Mouse (Mus musculus) embryo, embryonic 11 days (tissue): ENCODE measurements around the gene Upk3a.
A peak's percentile ranks its signal among the peaks of the same experiment; 100 is the strongest.
"Not testable (repeated sequence)": the region's sequence is repeated elsewhere in the genome, so short reads cannot be mapped to it uniquely, and the experiment has no call there.

ENCODE experiments used
- DNase-seq: peaks from one replicate; pipeline ENCODE4 v3.0.0-alpha.2; 2015

Upk3a gene

DNA sequence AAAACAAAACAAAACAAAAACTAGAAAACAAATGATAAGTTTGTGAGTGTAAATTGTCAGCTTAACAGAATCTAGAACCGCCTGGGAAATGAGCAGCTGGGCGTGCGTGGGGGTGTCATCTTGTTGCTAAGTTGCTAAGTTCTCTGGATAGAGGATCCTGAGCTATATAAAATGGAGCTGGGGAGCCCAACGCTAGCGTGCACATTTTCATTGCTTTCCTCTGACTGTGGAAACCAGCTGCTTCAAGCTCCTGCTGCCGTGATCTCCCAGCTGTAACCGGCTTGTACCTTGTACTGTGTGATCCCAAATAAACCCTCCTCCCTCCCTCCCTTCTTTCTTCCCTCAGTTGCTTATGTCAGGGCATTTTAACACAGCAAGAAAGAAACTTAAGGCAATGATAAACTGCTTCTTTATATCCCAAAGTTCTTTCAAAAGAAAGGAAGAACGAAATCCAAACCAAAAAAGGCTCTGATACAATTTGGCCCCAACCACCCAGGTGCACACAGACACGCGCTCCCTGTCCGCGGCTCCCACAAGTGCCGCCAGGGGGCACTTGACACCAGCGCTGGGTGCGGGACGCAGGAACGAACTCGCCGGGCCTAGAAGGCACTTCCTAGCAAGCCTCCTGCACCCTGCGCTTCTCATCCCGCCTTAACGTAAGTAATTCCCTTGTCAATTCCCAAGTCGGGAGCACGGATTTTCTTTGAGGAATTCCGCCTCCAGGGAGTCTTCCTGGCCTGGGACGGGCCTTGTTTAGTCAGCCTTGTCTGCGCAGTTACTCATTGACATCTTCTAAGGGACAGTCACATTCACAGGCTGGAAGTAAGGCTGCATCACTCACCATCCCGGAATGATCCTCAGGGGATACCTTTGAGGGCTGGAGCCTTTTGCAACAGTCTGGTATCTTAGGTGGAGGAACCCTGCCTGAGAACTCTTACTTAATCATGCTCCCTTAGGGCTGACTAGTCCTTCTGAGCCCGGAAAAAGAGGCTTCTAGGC is 15.7 kb upstream of the Upk3a start:
- peak; percentile 90 for DNase-seq

DNA sequence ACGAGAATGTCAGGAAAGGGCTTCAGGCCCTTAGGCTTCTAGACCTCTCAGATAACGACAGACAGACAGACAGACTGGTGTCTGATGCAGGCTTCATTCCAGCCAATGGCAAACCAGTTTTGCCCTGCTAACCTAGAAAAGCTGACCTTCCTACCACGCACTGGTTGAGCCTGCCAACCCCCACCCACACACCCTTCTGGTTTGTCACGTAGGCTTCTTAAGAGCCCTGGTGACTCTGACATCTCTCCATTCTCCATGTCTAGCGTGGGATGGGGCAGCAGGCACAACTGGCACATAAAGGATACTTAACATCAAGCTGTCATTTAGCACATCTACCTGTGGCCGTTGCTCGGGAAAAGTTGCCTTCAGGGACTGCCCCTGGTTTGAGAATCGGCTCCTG is 7.3 kb upstream of the Upk3a start:
- no peak for DNase-seq

GRCm38 (mm10) chr15:85011895-85012661 is 4.9 kb upstream of the Upk3a start:
- peak; percentile 39 for DNase-seq

GRCm38 (mm10) chr15:85012662-85013054 is 4.3 kb upstream of the Upk3a start:
- DNase-seq: no peak

GRCm38 (mm10) chr15:85015771-85016170 is 1.2 kb upstream of the Upk3a start:
- no peak for DNase-seq

DNA sequence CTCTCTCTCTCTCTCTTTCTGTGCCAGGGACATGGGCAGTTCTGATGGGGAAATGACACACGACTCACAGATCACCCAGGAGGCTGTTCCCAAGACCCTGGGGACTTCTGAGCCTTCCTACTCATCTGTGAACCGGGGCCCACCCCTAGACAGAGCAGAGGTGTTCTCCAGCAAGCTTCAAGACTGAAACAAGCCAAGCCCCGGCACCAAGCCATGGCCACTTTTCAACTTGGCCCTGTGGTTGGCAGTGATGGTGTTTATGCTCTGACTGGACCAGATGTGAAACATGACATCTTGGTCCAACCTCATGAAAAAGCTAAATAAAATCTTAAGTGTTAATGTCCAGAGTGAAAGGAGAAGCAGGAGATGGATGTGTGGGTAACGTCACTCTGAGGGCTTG is 5.3 kb downstream of the Upk3a start:
- no peak for DNase-seq

DNA sequence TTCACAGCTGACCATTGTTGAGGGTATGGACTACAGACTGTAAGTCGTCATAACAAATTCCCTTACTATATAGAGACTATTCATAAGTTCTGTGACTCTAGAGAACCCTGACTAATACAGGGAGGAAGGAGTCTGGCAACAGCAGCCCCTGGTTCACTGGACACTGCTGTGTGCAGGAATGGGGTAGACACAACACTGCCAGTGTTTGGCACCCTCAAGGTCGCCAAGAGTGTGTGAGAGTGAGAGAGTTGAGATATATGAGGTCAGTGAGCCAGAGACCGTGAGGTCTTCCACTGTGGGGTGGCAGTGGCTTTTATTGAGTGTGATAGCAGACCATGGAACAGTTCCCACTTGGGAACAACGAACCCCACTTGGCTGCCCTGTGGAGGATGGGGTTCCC is 9.3 kb downstream of the Upk3a start:
- no peak for DNase-seq

- no peak for DNase-seq
Measured at GRCm38 (mm10) chr15:85027740-85028139, 10.8 kb downstream of the Upk3a start.

DNA sequence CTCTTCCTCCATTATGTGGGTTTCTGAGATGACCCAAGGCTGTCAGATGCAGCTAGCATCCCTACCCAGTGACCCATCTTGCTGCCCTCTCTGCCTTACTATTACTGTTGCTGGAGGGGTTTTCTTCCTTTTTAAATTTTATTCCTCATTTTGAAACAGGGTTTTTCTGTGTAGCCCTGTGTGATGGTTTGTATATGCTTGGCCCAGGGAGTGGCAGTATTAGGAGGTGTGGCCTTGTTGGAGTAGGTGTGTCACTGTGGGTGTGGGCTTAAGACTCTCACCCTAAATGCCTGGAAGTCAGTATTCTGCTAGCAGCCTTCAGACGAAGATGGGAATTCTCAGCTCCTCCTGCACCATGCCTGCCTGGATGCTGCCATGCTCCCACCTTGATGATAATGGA is 11.7 kb downstream of the Upk3a start, which contains the start of gene Fam118a:
Fam118a (plus strand) TSS at position 301 of the 400 bp plus-strand sequence.
- DNase-seq: not testable (repeated sequence)

DNA sequence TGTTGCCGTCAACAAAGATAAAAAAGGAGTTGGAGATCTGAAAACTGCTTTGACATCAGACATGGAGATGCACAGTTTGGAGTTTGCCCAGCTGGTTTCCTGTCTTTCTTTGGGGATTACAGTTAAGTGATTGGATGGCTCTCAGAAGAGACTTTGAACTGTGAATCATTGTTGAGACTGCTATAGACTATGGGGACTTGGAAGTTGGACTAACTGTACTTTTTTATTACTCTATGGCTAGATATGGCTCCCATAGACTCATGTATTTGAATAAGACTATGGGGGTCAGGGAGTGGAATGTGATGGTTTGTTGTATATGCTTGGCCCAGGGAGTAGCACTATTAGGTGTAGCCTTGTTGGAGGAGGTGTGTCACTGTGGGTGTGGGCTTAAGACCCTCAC is 13.7 kb downstream of the Upk3a start:
- not testable (repeated sequence) for DNase-seq

GRCm38 (mm10) chr15:85031866-85032265 is 14.9 kb downstream of the Upk3a start:
- DNase-seq: no peak

- not testable (repeated sequence) for DNase-seq
Measured at GRCm38 (mm10) chr15:85033916-85034315, 17.0 kb downstream of the Upk3a start.

DNA sequence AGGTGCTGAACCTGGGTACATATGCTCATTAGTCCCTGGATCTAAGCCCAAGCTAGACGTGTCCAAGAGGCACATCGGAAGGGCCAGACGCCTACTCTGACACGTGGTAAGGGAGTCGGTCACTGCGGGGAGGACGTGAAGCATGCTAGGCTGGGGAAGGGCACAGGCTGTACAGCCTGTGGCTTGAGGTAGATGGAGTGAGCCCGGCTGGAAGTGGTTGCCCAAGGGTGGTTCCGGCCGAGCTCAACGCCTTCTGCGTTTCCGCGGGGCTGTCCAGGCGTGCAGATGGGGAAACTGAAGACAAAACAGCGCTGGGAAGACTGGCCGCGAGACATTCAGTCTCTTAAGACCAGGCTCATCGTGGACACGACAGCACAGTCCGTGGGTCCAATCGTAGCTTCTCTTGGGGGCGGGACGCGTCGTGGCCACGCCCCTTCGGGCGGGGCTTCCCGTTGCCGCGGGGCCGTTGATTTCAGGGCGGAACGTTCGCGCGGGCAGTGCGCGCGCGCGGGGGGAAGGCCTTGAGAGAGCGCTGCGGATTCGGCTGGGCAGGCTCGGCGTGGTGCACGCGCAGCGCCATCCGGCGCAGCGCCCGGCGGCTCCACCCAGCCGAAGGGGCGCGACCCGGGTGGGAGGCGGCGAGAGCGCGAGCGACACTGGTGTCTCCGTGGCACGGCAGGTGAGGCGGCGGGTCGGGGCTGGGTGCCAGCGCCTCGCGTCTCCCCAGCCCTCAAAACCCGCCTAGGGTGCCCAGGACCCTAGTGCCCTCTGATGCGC is 19.8 kb downstream of the Upk3a start:
- DNase-seq: peak; percentile 98

GRCm38 (mm10) chr15:85037343-85037690 is 20.4 kb downstream of the Upk3a start:
- peak; percentile 10 for DNase-seq

- DNase-seq: no peak
Measured at GRCm38 (mm10) chr15:85041546-85042225, 24.7 kb downstream of the Upk3a start.

DNA sequence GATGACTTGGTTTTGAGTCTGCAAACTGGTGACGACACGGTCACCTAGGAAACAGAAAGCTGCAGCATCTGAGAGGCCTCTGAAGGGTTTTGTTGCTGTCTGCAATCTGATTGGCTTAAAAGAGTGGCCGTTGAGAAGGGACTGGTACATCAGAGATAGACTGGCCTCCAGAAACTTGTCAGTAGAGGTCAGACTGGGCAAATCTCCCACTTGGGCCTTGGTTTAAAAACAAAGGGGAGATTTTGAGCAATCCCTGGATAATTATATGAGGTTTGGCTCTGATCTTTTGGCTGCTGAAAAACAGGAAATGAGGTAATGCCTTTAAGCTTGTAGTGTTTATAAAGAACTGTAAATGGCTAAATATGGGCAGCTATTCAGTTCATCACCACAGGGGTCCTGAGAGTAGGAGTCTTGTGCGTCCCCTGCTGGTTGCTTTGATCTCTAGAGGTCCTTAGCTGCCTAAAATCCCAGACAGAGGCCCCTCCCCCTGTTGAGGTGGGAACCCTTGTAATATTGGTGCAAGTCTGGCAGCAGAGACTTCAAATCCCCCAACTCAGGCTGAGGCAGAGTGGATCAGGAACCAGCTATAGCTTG is 25.5 kb downstream of the Upk3a start:
- peak; percentile 86 for DNase-seq

DNA sequence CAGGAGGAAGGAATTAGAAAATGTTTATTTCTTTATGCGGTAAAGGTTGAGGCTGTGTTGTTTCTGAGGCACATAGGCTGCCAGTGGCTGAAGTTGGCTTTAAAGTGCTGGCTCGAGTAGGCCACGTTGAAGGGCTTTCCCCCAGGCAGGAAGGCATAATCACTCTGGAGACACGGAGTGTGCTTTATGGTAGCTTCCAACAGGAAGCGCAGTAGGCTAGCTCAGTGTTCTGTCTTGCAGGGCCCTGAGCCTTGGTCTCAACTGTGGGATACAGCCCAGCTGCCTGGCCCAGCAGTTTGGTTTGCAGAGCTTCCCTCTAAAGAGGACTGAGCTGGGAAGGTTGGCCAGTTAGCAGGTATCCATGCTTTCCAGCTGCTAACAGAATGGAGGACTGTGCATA is 26.2 kb downstream of the Upk3a start:
- DNase-seq: no peak

DNA sequence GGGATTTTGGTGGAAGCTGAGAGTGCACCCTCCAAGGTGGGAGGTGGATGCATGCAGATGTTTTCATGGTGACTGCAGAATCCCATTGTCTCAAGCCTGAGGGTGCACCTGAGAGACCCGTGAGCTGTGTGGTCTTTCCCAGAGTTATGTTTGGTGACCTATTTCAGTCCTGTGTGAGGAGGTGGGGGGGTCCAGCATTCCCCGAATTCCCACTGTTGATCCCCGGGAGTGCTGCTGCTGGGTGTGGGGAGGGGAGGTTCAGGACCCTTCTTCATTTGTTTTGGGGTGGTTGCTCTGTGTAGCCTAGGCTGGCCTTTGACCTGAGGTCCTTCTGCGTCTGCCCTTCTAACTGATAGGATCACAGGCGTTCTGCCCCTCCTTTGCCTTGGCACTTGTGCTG is 26.8 kb downstream of the Upk3a start:
- no peak for DNase-seq

GRCm38 (mm10) chr15:85046230-85046950 is 29.4 kb downstream of the Upk3a start:
- DNase-seq: no peak

DNA sequence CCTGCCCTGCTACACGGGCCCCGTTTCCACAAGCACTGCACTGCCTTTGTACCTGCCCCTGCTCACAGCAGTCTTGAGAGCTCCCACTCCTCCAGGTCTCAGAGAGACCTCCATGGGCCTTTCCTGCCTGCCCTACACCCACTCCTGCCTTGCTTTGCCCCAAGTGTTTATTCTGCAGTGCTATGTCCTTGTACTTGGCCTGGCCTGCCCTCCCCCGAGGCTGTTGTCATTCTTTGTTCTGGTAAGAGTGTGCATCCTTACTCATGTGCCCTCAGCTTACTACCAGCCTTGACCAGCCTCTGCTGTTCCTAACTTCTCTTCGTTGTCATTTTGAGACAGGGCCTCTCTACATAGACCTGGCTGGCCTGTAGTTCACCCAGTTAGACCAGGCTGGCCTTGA is 30.9 kb downstream of the Upk3a start:
- no peak for DNase-seq

DNA sequence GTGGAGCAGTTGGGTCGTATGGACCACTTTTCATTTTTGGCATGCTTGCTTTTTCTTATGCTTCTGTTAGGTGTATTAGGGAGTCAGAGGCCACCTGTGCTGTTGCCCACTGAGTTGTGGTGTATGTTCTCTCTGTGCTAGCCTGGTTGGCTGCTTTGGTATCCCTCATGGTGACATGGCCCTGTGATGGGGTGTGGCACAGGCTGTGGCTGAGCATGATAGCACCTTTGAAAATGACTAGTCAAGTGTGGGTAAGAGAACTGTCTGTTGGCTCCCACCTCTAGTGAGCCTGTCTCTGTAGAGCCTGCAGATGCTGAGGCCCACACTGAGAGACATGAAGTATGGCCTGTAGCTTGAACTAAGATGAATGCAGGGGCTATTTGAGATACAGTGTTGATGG is 32.8 kb downstream of the Upk3a start:
- no peak for DNase-seq
